Mouse (Mus musculus): Measurements from ENCODE around the gene Mia2. TPM values are rescaled to one million over a fixed set of nuclear protein-coding genes. Genes with fewer than 3 reads are reported as not detected.
A peak's percentile ranks its signal among the peaks of the same experiment; 100 is the strongest.
"Not testable (repeated sequence)": the region's sequence is repeated elsewhere in the genome, so short reads cannot be mapped to it uniquely, and the experiment has no call there.

The Mia2 gene
- polyA plus RNA-seq (2015; fragmentation: Nextera tagmentation; extraction: Ambion mirVana): 76.4 and 79.6 TPM in 2 replicates

- Histone ChIP-seq H3K4me3 (replicated peaks; ENCODE audit: low read length) (peak within 1 kb of the TSS; percentile 40), H3K4me1 (ENCODE audit: control insufficient read depth, insufficient read depth, low read length) (no peaks in the 10 kb centered on the region), H3K27ac (ENCODE audit: low read length) (peak within 1 kb of the TSS; percentile 92), H3K9me3 (replicated peaks; ENCODE audit: control insufficient read depth, low read length) (no peaks in the 10 kb centered on the region), H3K27me3 (ENCODE audit: control insufficient read depth, insufficient read depth, low read length) (no peaks in the 10 kb centered on the region), H3K36me3 (ENCODE audit: control insufficient read depth, insufficient read depth, low read length) (no peaks in the 10 kb centered on the region), H3K9ac (ENCODE audit: low read length) (peak within 1 kb of the TSS; percentile 64), H3K4me2 (ENCODE audit: low read depth, low read length) (peak within 1 kb of the TSS; percentile 40)
- ATAC-seq (ENCODE audit: insufficient read depth, low FRiP score): peak; percentile 86; the same call in 1 of the 2 replicates
- WGBS: 58% methylated on average over 19 of the region's 19 CpGs
Measured at GRCm38 (mm10) chr12:59095104-59096025, at the start of gene Mia2. Gene Mia2 (plus strand): TSS chr12:59095799.

- 0 out of 2 replicates have a peak, but pooled peaks cover 4% of the 10 kb centered on the region for H3K9me3 ChIP-seq (replicated peaks; ENCODE audit: control insufficient read depth, low read length)
- ATAC-seq (ENCODE audit: insufficient read depth, low FRiP score): no peak
- WGBS: 89% methylated on average over 3 of the region's 3 CpGs
- H3K27ac ChIP-seq (ENCODE audit: low read length): no peak overlapping the region
- no peak overlapping the region for H3K4me3 ChIP-seq (replicated peaks; ENCODE audit: low read length)
- no peak overlapping the region for H3K9ac ChIP-seq (ENCODE audit: low read length)
- no peaks in the 10 kb centered on the region for H3K4me1 ChIP-seq (ENCODE audit: control insufficient read depth, insufficient read depth, low read length)
- H3K27me3 ChIP-seq (ENCODE audit: control insufficient read depth, insufficient read depth, low read length): no peaks in the 10 kb centered on the region
- peaks cover 14% of the 10 kb centered on the region for H3K36me3 ChIP-seq (ENCODE audit: control insufficient read depth, insufficient read depth, low read length)
- no peak overlapping the region for H3K4me2 ChIP-seq (ENCODE audit: low read depth, low read length)
Measured at GRCm38 (mm10) chr12:59052470-59052869, 43.1 kb upstream of the Mia2 start.

GRCm38 (mm10) chr12:59053166-59053565 lies 42.4 kb upstream of the Mia2 start:
- H3K4me3 ChIP-seq (replicated peaks; ENCODE audit: low read length): no peak overlapping the region
- H3K4me1 ChIP-seq (ENCODE audit: control insufficient read depth, insufficient read depth, low read length): no peaks in the 10 kb centered on the region
- 90% methylated on average over 5 of the region's 5 CpGs for WGBS
- no peak overlapping the region for H3K4me2 ChIP-seq (ENCODE audit: low read depth, low read length)
- peaks cover 13% of the 10 kb centered on the region for H3K36me3 ChIP-seq (ENCODE audit: control insufficient read depth, insufficient read depth, low read length)
- 0 out of 2 replicates have a peak, but pooled peaks cover 4% of the 10 kb centered on the region for H3K9me3 ChIP-seq (replicated peaks; ENCODE audit: control insufficient read depth, low read length)
- no peak overlapping the region for H3K9ac ChIP-seq (ENCODE audit: low read length)
- no peak overlapping the region for H3K27ac ChIP-seq (ENCODE audit: low read length)
- ATAC-seq (ENCODE audit: insufficient read depth, low FRiP score): no peak
- H3K27me3 ChIP-seq (ENCODE audit: control insufficient read depth, insufficient read depth, low read length): no peaks in the 10 kb centered on the region

DNA sequence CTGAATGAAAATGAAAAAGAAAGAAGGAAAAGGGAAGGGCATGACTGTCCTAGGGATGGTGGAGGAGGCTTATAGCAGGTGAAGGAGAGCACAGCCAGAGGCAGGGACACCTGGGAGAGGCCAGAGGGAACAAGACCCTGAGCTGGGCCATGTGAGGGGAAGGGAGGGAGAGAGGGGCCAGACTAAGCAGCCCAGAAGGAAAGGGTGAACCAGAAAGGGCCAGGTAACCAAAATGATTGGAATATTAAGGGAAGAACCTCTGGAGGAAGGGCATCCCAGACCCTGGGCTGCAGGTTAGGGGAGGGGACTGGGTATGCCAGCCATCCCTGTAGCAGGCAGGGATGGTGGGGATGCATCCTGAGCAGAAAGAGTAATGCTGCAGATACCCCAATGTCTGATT lies 41.6 kb upstream of the Mia2 start:
- H3K27ac ChIP-seq (ENCODE audit: low read length): no peak overlapping the region
- H3K36me3 ChIP-seq (ENCODE audit: control insufficient read depth, insufficient read depth, low read length): peaks cover 12% of the 10 kb centered on the region
- no peak overlapping the region for H3K4me3 ChIP-seq (replicated peaks; ENCODE audit: low read length)
- H3K9ac ChIP-seq (ENCODE audit: low read length): no peak overlapping the region
- H3K27me3 ChIP-seq (ENCODE audit: control insufficient read depth, insufficient read depth, low read length): no peaks in the 10 kb centered on the region
- ATAC-seq (ENCODE audit: insufficient read depth, low FRiP score): no peak
- H3K9me3 ChIP-seq (replicated peaks; ENCODE audit: control insufficient read depth, low read length): 0 out of 2 replicates have a peak, but pooled peaks cover 4% of the 10 kb centered on the region
- 0 out of 2 replicates have a peak, but pooled peaks cover under 1% of the 10 kb centered on the region for H3K4me1 ChIP-seq (ENCODE audit: control insufficient read depth, insufficient read depth, low read length)
- no peak overlapping the region for H3K4me2 ChIP-seq (ENCODE audit: low read depth, low read length)

GRCm38 (mm10) chr12:59055196-59055850 lies 40.3 kb upstream of the Mia2 start:
- H3K4me2 ChIP-seq (ENCODE audit: low read depth, low read length): no peak overlapping the region
- H3K36me3 ChIP-seq (ENCODE audit: control insufficient read depth, insufficient read depth, low read length): peaks cover 12% of the 10 kb centered on the region
- no peak for ATAC-seq (ENCODE audit: insufficient read depth, low FRiP score)
- no peaks in the 10 kb centered on the region for H3K27me3 ChIP-seq (ENCODE audit: control insufficient read depth, insufficient read depth, low read length)
- H3K4me1 ChIP-seq (ENCODE audit: control insufficient read depth, insufficient read depth, low read length): peaks cover 9% of the 10 kb centered on the region; the same call in 1 of the 2 replicates
- H3K27ac ChIP-seq (ENCODE audit: low read length): no peak overlapping the region
- WGBS: 72% methylated on average over 4 of the region's 4 CpGs
- H3K9ac ChIP-seq (ENCODE audit: low read length): no peak overlapping the region
- no peak overlapping the region for H3K4me3 ChIP-seq (replicated peaks; ENCODE audit: low read length)
- 0 out of 2 replicates have a peak, but pooled peaks cover 4% of the 10 kb centered on the region for H3K9me3 ChIP-seq (replicated peaks; ENCODE audit: control insufficient read depth, low read length)

DNA sequence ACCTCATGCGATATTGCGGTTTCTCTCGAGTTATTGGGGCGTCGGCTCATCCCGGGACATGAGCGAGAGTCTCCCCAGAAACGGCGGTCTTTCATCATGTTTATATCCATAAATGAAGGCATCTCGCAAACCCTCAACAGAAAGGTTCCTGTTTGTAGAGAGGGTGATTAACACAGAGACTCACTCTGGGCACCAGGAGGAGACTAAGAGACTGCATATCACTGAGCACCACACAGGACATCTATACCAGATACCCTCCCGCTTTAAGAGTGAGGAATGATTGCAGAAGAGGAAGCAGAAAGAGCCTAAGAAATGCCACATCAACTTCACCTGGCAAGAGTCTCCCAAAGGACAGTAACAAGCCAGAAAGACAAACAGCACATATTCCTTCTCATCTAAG lies 39.4 kb upstream of the Mia2 start:
- H3K9ac ChIP-seq (ENCODE audit: low read length): no peak overlapping the region
- H3K9me3 ChIP-seq (replicated peaks; ENCODE audit: control insufficient read depth, low read length): 0 out of 2 replicates have a peak, but pooled peaks cover 4% of the 10 kb centered on the region
- 96% methylated on average over 11 of the region's 11 CpGs for WGBS
- H3K4me1 ChIP-seq (ENCODE audit: control insufficient read depth, insufficient read depth, low read length): peaks cover 10% of the 10 kb centered on the region; the same call in 1 of the 2 replicates
- H3K4me3 ChIP-seq (replicated peaks; ENCODE audit: low read length): no peak overlapping the region
- no peaks in the 10 kb centered on the region for H3K27me3 ChIP-seq (ENCODE audit: control insufficient read depth, insufficient read depth, low read length)
- H3K36me3 ChIP-seq (ENCODE audit: control insufficient read depth, insufficient read depth, low read length): peaks cover 12% of the 10 kb centered on the region
- H3K27ac ChIP-seq (ENCODE audit: low read length): no peak overlapping the region
- no peak overlapping the region for H3K4me2 ChIP-seq (ENCODE audit: low read depth, low read length)
- no peak for ATAC-seq (ENCODE audit: insufficient read depth, low FRiP score)

DNA sequence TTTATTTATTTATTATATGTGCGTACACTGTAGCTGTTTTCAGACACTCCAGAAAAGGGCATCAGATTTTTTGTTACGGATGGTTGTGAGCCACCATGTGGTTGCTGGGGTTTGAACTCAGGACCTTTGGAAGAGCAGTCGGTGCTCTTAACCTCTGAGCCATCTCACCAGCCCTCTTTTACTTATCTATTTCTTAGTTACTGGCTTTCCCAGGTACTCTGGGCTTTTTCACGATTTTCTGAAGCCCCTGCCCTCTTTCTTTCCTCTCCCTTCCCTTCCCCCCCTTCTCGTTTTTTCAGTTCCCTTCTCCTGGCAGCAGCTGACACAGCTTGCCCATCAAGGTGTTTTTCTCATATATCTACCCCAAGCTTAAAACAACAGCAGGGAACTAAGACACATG lies 37.4 kb upstream of the Mia2 start:
- 82% methylated on average over 5 of the region's 5 CpGs for WGBS
- not testable (repeated sequence) for H3K4me2 ChIP-seq (ENCODE audit: low read depth, low read length); H3K9ac ChIP-seq (ENCODE audit: low read length); H3K27me3 ChIP-seq (ENCODE audit: control insufficient read depth, insufficient read depth, low read length); H3K27ac ChIP-seq (ENCODE audit: low read length); ATAC-seq (ENCODE audit: insufficient read depth, low FRiP score); H3K4me3 ChIP-seq (replicated peaks; ENCODE audit: low read length); H3K9me3 ChIP-seq (replicated peaks; ENCODE audit: control insufficient read depth, low read length); H3K4me1 ChIP-seq (ENCODE audit: control insufficient read depth, insufficient read depth, low read length)
- H3K36me3 ChIP-seq (ENCODE audit: control insufficient read depth, insufficient read depth, low read length): peaks cover 12% of the 10 kb centered on the region

DNA sequence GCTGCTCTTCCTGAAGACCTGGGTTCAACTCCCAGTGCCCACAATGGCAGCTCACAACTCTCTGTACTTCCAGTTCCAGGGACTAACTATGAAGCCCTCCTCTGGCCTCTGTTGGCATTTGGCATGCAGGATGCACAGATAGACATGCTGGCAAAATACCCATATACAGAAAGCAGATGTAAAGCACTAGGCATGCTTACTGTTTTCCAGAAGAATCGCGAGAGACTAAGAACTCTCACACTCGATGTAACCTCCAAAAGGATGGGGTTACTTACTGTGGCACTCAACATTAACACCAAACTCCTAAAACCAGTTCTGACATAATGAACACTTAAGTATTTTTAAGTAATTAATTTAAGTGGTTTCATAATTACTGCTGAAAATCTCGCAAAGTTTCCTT lies 35.3 kb upstream of the Mia2 start:
- H3K4me1 ChIP-seq (ENCODE audit: control insufficient read depth, insufficient read depth, low read length): peaks cover 10% of the 10 kb centered on the region; the same call in 1 of the 2 replicates
- peak overlapping the region; percentile 65 for H3K4me2 ChIP-seq (ENCODE audit: low read depth, low read length)
- 0 out of 2 replicates have a peak, but pooled peaks cover 4% of the 10 kb centered on the region for H3K9me3 ChIP-seq (replicated peaks; ENCODE audit: control insufficient read depth, low read length)
- 50% methylated on average over 4 of the region's 4 CpGs for WGBS
- H3K27ac ChIP-seq (ENCODE audit: low read length): peak overlapping the region; percentile 86; the same call in 1 of the 2 replicates
- peaks cover 12% of the 10 kb centered on the region for H3K36me3 ChIP-seq (ENCODE audit: control insufficient read depth, insufficient read depth, low read length)
- H3K9ac ChIP-seq (ENCODE audit: low read length): peak overlapping the region; percentile 98
- ATAC-seq (ENCODE audit: insufficient read depth, low FRiP score): no peak
- peak overlapping the region; percentile 77 for H3K4me3 ChIP-seq (replicated peaks; ENCODE audit: low read length)
- H3K27me3 ChIP-seq (ENCODE audit: control insufficient read depth, insufficient read depth, low read length): no peaks in the 10 kb centered on the region
